Mouse (Mus musculus) cerebral cortex, adult 2 months (tissue): ENCODE measurements around the gene Pik3c2g.

Experiments used
- WGBS: fragments of 180-500 bp; shearing (Covaris S2); methylation state at CpG from one replicate; pipeline ENCODE4 v1.1.7; 2018; 5-methylcytosine and 5-hydroxymethylcytosine counted together

The Pik3c2g gene

DNA sequence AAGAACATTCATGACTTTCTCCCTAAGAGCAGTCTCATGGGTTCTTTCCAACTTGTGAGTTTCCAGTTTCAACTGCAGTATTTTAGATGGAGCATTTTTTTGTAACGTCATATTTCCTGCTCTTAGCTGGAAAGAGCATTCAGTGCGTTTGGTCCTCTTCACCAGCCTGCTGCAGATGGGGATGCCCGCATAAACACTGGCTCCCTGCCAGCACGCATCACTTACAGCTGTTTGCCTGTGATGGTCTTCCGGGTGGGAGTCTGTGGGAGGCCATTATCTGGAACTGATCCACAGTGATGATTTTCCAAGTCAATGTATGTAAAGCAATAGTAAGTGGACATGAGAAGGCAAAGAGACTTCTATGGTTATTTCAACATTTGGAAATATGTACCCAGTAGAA, 151.3 kb downstream of the Pik3c2g start:
- 34% methylated on average over 5 of the region's 5 CpGs for WGBS

DNA sequence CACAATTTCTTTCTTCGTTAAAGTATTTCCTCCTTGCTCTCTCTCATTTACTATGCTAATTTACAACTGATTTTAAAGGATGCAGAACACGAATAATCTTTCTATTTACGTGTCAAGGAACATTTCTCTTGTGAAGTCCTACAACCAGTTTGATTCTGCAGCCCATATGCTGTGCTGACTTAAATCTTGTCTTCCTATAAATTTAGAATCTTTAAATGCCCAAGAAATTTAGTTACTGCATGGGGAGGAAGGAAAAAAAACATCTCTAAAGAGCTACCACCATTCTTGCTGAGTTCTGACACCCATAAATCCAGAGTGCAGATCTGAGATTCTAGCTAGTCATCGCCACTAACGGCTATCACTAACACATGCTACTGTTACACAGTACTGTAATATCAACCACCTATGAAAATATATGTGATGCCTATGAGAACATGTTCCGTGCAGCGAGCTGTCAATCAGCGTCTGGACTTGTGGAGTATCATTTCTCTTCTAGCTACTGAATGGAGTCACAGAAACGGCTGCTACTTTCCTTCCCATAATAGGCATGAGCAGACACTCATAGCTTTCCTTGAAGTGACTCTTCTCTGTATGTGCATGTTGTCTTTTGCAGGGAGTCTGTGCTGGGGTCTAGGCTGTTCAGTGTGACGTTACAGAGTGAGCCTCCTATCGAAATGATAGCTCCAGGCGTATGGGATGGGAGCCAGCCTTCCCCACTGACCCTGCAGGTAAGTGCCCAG, 155.8 kb downstream of the Pik3c2g start:
- WGBS: 47% methylated on average over 12 of the region's 12 CpGs

DNA sequence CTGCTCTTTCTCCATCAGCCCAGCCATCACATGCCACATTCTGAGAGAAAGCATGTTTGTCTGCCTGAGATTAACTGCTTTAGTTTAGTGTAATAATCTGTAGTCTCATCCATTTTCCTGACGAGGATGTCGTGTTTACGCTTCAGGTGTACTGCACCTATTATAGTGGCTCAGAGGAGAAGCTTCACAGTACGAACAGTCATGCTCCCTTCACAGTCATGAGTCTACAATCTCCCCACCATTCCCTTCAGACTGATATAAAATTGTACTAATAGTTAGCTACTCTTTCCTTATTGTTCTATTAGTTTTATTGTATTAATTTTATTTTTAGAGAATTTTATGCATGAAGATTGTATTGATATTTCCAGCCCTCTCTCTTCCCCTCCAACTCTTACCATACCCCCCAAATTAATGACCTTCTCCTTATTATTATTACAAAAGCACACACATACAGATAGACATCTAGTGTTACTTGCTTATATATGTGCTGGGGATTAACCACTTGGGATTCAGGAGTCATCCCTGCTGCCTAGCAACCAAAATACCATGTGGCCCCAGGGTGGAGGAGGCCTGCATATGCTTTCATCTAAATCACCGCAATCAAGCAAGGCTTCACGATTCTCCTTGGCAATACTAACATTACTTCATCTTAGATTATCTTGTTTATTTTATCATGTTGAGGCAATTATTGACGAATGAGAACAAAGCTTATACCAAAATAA, 159.9 kb downstream of the Pik3c2g start:
- 72% methylated on average over 7 of the region's 7 CpGs for WGBS

DNA sequence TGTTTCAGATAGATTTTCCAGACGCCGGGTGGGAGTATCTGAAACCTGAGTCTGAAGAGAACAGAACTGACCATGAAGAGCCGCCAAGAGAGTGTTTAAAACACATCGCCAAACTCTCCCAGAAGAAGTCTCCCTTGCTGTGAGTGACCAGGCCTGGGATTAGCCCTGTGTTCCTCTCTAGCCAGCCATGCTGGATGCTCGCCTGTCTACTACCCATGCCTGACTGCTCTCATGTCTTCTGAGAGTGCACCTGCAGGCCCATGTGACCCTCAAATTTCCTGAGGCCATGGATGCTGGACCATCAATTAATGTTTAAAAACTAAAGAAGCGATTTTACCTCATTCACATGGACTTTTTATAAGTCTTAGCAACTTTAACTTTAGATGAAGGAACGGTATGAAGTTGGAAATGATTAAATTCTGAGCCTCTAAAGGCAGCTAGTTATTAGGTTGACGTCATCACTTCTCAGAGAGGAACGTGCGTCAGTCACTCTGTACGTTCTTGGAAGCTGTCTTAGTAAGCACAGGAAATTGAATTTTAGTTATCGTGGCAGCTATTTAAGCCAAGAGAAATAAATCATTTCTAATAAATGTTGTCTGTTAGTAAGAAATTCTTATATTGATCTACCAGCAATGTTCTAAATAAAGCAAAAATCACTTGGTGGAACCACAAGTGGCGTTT, 161.2 kb downstream of the Pik3c2g start:
- 87% methylated on average over 13 of the region's 13 CpGs for WGBS

DNA sequence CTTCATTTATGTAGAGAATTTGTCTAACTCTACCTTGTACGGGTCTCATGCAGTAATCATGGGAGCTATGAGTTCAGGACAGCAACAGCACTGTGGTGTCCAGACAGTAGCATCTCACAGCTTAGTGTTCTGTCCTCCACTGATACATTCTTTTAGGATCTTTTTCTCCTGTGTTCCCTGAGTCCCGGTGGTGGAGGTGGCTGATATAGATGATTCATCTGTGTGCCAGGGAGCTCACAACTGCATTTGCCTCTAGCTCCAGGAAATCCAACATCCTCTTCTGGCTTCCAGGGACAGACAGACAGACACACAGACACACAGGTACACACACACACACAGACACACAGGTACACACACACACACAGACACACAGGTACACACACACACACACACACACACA, 163.6 kb downstream of the Pik3c2g start:
- WGBS: 69% methylated on average over 2 of the region's 2 CpGs

DNA sequence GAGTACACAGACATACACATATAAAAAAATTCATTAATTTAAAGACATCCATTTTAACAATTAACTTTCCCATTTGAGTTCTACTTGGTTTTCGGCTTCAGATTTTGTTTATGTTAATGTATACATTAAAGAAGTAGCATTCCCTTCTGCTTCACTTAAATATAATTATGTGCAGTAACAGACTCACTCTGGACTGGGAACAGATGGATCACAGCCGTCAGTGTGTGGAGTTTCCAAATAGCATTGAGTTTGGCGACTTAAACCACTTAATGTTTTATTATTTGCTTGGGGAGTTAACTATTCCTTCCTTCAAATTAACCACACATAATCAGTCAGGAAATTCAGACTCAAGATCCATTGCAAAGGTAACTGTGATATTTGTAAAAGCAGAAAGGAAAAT, 164.0 kb downstream of the Pik3c2g start:
- 39% methylated on average over 3 of the region's 3 CpGs for WGBS

DNA sequence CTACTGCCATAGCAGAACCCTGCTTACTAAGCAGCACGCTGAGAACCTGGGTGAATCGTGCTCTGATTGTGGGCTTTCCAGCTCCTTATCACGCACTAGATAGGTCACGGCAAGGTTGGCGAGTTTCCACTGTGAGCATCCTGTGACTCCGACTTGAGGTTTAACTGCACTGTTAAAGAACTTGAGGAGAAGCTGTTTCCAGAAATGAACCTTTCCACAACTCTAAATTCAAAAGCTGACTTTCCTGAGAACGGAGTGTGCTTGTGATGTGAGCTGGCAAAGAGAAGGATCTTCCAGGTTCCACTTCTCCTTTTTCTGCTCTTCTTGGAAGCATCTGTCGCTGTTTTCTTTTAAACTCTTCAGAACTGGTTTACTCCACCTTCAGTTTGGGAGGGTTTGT, 170.9 kb downstream of the Pik3c2g start:
- WGBS: 67% methylated on average over 8 of the region's 8 CpGs

DNA sequence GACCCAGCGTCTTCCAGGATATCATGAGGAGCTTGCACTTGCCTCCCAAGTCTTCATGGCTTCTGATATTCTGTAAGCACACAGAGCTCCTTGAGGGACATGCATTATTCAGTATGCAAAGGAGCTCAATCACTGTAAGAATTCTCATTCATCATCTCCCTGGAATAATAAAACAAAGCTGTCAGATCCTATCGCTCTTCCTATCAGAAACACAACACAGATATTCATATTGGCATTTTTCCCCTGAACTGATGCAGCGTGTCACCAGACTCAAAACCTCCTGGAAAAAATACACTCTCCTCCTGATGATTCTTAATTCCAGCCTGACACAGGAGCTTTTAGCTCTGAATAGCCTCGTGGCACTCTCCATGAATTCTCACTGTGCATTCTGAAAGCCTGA, 174.0 kb downstream of the Pik3c2g start:
- WGBS: 43% methylated on average over 4 of the region's 4 CpGs

DNA sequence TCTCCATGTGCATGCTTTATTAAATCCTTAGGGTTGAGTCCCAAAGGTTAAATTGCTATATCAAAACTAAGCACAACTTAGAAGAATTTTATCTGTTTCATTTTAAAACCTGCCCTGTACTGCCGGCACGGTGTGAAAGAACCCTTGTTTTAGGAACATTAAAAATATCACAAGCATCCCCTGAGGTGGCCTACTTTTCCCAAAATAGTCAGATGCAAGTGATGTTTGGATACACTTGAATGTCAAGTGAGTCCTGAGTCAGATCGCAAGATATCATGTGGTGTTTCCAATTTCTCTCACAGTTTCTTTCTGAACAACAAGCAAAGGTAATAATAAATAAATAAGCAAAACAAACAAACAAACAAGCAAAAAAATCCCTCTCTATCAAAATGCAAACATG, 177.4 kb downstream of the Pik3c2g start:
- 34% methylated on average over 3 of the region's 3 CpGs for WGBS

DNA sequence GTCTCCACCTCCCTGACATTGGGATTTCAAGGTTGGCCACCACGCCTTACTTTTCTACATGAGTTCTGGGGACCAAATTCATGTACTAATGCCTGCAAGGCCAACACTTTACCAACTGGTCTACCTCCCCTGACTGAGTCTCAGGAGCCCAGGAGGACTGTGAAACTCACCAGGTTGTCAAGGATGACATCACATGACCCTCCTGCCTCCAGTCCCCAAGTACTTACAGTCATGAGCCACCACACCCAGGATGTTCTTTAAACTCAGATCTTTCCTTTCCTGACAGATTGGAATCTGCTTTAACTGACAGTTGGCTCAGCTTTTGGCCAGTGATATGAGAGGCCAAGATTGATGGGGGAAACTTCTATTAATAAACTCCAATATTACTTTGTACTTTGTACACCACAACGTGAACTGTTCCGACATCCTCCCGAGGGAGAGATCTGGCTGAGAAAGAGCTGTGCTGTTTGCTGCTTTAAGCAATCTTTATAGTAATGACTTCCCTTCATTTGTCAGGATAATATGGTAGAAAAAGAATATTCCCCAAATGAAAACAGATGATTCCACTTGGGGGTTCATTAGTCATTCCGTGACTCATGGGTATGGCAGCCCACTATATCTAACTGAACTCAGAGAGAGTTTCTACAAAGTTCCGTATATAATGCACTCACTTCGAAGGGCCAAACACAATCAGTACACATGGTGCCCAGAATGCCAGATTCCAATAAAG, 182.9 kb downstream of the Pik3c2g start:
- whole genome bisulfite sequencing: 76% methylated on average over 7 of the region's 7 CpGs

DNA sequence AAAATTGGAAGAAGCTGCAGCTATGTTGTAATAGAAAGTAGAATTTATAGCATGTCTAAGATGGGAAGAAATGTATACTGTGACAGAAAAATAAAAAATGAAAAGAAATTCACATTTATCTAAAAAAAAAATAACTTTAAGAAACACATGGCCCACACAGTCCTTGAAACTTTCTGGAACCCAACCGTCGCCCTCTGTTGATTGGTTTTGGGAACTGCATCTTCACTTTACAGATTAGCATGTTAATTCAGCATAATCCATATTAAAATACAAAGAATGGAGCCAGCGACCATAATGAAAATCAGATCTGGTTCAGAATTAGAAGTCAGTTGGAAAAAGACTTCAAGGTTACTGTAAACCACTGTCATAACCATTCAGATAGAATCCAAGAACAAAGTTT, 183.5 kb downstream of the Pik3c2g start:
- 26% methylated on average over 3 of the region's 3 CpGs for WGBS

DNA sequence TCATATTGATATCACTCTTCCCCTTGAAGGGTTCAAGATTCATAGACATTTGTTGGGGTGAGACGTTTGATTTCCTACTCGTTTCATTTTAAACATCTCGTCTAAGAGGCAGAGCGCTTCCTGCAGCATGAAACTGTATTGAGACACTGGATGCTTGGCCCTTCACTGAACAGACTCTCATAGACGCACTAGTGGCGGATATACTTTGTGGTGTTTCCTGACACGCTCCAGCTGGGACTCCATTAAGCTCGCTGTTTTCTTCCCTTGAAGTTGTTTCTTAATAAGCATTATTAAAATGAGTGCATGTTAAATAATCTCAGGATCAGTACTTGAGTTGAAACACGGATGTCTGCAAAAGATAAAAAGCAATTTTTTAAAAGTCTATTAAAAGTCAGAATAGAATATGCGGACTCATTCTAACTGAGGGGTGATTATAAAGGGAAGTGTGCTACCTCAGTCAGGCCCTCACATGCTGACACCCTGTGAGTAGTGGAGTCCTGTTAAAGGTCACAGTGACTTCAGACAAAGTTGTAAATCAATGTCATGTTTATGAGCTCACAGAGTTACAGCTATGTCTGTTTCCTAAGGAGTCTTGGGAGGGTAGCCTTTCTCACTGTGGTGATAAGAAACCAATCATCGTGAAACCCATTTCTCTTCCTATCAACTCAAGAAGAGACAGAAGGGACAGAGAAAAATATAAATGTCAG, 190.7 kb downstream of the Pik3c2g start:
- 89% methylated on average over 11 of the region's 11 CpGs for WGBS

DNA sequence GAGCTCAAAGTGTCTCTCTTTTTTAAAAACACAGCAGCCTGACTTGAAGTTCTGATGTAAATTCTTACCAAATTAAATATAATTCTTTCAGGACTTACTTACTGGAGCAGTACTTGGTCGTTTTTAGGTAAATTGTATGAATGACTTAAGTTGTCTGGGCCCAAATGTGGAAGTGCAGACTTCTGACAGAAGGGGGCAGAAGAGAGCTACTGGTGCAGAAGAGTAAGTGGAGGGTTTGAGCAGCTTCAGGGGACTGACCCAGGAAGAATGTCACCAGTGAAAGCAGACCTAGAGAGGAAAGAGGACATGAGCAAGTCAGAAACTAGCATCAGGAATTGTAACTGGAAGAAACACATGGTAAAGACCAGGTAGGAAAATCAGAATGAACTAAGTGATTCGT, 193.0 kb downstream of the Pik3c2g start:
- WGBS: 78% methylated on average over 2 of the region's 2 CpGs

DNA sequence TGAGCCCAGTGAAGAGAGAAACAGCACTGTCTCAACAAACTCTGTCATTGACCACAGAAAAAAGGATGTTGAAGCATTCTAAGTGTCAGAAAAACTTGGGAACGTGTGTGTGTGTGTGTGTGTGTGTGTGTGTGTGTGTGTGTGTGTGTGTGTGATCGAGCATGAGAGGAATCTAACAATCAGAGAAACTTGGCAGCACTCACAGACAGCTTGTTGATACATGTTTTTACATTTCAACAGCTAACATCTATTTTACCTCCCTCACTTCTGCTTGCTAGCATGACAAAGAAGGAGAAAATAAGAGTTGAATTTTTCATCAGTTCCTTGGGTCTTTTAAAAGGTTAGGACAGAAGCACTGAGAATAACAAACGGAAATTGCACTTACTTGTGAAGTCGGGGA, 202.5 kb downstream of the Pik3c2g start:
- 60% methylated on average over 4 of the region's 4 CpGs for WGBS

DNA sequence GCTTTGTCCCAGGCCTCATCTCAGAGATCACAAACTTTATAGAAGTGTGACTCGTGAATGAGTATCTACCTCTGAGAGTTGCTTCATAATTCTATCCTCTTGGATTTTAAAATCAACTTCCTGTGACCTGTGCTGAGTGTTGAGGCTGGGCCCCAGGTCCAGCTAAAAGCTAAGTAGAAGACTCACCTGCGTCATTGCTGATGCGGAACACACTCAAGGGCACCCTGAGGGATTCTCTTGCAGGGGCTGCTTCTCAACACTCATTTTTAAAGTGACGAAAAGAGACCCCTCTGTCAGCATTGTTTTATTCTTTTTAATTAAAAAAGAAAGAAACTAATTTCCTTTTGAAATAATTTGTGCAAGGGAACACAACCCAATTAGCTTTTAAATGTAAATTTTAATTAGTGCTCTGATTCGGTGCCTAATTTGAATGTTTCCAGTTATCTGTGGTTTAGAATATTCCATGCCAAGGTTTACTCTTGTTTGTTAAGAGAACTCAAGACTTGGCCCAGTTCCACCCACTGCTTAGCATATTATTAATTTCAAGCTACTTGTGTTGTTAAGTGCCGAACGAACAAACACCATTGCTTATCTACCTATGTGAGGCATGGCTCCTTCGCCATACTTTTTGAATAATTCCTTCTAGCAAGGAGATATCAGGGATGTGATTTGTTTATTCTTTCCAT, 212.7 kb downstream of the Pik3c2g start:
- 70% methylated on average over 8 of the region's 8 CpGs for WGBS

DNA sequence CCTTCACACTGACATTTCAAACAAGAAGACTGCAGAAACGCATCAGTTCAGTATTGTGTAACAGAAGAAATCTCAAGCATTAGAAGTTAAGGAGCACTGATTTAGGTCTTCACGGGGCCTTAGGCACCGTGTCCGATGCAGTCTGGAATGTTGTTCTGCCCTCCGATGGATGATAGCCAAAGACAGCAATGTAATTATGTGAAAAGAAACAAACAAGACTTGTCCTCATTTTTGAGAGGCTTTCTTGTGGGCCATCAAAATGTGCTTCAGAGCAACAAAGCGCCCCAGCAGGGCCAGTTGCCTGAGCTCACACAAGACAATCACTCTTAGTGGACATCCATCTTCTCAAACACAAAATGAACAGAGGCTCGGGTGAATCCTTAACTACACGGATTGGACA, 234.9 kb downstream of the Pik3c2g start:
- WGBS: 64% methylated on average over 8 of the region's 8 CpGs

DNA sequence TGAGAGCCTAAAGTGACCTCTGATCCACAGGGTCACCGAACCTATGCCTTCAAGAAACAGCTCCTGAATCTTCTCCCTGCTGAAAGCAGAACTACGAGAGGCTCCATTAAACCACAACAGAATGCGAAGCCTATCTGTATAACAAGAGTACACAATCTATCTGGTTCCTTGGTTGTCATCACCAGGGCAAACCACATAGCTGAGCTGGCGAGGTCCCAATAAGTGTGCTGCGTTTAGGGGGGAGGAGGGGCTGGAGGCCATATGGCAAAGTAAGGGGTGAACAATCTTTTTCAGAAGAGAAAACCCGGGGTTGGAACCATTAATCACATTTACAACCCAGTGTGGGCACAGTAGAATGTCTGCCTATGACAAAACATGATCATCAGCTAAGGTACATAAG, 251.2 kb downstream of the Pik3c2g start:
- 75% methylated on average over 6 of the region's 6 CpGs for WGBS

DNA sequence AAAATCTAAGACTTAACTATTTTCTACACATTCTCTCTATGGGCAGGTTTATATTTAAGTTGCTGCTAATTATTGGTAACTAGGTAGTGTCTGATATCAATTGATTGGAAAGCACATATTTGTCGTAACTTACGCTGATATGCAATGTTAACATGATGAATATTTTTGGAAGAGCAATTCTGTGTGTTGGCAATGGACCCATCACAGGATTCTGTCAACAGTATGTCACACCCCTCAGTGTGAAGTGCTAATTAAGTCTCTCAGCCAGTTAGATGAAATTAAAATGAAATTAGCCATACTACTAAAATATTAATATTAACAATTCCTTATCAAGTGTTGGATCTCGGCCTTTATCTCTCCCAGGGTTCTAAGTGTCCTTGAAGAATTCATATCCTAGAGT, 251.7 kb downstream of the Pik3c2g start:
- 85% methylated on average over 3 of the region's 3 CpGs for WGBS

DNA sequence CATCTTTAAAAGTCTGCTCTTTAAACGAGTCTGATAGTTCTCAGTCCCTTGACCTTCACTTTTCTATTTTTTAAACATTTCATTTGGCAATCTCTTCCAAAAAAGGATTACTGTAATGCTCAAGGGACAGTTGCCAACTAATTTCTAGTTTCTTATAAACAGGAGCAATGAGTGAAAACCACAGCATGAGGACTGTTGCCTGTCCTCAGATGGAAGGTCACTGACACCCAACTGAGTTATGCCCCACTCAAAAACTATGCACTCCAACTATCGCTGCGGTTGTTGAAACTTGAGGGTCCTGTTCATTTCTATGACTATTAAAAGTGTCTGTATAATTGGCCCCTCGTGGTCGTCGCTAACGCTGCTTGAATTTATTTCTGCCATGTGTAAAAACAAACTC, 252.9 kb downstream of the Pik3c2g start:
- WGBS: 55% methylated on average over 7 of the region's 7 CpGs

DNA sequence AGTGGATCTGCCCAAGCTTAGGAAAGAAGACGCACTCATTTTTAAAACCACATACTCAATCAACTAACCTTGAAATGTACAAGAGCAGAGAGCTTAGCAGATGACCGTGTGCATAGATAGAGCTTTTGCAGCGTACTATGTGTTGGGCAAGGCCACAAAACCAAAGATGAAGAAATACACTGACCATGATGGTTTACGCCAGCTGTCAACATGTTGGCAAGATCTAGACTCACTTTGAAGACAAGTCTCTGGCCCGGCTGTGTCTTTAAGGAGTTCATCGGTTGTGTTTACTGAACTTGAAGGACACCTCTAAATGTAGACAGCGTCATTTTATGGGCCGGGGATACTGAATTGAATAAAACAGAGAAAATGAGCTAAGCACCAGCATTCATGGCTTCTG, 254.3 kb downstream of the Pik3c2g start:
- 95% methylated on average over 8 of the region's 8 CpGs for WGBS

DNA sequence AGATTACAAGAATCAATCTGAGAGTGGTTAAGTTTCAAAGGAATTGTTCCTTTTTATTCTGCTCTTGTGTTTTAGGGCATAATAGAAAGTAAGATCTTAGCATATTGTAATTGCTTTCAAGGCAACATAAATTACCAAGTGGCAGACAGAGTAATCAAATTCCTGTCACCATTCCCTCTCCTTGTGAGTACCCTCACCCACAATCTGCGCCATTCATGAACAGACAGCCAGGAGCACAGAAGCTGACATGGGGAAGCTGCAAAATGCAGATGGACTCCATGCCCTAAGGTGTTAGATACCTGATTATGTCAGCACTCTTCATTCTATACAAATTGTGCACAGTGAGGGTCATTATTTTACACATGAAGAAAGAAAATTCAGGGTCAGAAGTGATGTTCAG, 255.6 kb downstream of the Pik3c2g start:
- 84% methylated on average over 1 of the region's 1 CpGs for WGBS
